Mouse (Mus musculus): ENCODE data around the gene Mfsd1.

Gene Mfsd1

GRCm38 (mm10) chr3:67618222-67618621 is 35.7 kb downstream of the Mfsd1 start:
- in situ Hi-C loops (cut with MboI) = no loop called here

- in situ Hi-C loops (cut with MboI) = no loop called here
These were observed 42.1 kb downstream of the Mfsd1 start for GRCm38 (mm10) chr3:67624629-67625028.

GRCm38 (mm10) chr3:67643135-67643534 is 60.6 kb downstream of the Mfsd1 start:
- in situ Hi-C loops (cut with MboI) = no loop called here

- in situ Hi-C loops (cut with MboI) = no loop called here
These were observed 63.3 kb downstream of the Mfsd1 start for GRCm38 (mm10) chr3:67645640-67646466.
